Mouse (Mus musculus) layer of hippocampus, postnatal 10 days (tissue): ENCODE measurements around the gene Nav2. TPM values are rescaled to one million over a fixed set of nuclear protein-coding genes. Genes with fewer than 3 reads are reported as not detected.

Experiments
- DNase-seq, 2 experiments: peaks; one replicate each; pipeline ENCODE4 v3.0.0; 2021; ENCODE audit warnings: low spot score in 2 of 2
- total RNA-seq, 2 experiments: library from RNA; stranded (reverse); gene quantifications; 2 replicates each; pipeline ENCODE4 v1.2.3; 2021

Gene Nav2
- total RNA-seq, 2 experiments from 2014 or later, result 103 to 126 TPM

DNA sequence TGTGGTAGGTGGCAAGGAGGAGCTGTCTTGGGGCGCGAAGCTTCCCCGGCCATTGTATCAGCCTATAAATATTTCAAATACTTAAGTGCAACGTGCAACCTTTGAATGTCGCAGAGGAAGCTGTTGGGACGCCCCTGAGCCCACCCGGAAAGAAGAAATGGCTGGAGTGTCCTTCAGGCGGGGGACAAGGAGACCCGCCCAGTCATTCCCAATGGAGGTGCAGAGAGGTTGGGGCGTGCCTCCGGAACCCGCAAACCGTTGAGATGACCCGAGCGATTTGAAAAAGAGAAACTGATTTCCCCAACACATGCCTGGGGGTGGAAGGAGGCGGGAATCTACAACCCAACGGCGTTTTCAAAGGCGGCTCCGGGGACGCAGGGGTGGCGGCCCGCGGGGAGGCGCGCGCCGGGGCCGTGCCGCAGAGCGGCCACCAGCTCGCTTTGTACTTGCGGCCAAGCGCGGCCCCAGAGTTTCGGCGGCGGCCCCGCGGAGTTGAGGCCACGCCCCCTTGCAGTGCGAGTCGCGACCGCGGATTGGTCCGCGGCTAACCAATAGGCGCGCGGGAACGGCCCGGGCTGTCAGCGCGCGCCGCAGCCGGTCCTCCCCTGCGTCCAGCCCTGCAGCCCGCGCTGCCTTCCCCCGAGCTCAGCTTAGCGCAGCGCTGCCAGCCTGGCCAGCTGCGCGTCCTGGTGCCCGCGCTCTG is 337.2 kb downstream of the Nav2 start:
- DNase-seq, result peak; percentile 89 to 94

DNA sequence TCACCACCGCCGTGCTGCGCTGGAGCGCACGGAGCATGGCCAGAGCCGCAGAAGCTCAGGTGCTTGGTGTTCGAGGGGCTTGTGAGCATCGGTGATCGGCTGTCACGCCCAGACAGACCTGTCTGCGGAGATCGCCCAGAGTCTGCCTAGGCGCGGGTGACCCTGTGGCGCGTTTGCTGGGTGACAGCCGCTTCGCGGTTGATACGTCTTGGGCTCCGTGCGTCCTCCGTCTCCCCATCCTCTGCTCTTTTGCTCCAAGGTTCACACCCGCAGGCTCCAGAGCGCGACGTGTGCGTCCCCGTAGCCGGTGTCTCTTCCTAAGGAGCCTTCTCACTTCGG is 337.7 kb downstream of the Nav2 start:
- DNase-seq, result no peak

DNA sequence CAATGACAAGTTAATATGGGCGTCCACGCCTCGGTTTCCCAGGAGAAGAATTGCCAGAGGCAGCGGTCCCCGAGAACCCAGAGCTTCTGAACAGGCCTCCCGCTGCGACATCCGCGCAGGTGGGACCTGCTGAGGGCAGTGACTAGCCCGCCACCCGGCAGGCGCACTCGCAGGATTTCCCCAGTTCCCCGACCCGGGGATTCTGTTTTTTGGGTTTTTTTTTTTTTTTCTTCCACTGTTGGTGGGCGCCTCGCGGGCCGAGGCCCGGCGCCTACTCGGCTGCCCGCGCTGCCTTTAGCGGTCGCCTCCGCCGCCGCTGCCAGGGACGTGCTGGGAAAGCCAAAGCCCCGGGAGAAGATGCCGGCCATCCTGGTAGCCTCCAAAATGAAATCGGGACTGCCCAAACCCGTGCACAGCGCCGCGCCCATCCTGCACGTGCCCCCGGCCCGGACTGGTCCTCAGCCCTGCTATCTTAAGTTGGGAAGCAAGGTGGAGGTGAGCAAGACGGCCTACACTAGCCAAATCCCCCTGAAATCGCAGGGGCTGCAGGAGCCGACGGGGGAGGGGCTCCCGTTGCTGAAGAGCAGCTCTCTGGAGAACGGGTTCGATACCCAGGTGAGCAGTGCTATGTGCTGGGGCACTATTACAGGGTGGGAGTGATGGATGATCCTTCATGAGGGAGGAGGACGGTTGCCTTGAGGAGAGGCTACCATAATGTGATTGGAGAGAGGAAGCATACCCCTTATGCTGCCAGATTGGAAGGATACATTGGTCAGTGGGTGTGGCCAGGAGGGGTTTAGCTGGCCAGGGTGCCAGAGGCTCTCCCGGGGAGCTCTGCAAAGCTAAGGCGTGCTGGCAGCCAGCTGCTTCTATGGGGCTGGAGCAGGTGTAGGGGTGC is 338.3 kb downstream of the Nav2 start:
- peak; percentile 54 to 67 for DNase-seq

DNA sequence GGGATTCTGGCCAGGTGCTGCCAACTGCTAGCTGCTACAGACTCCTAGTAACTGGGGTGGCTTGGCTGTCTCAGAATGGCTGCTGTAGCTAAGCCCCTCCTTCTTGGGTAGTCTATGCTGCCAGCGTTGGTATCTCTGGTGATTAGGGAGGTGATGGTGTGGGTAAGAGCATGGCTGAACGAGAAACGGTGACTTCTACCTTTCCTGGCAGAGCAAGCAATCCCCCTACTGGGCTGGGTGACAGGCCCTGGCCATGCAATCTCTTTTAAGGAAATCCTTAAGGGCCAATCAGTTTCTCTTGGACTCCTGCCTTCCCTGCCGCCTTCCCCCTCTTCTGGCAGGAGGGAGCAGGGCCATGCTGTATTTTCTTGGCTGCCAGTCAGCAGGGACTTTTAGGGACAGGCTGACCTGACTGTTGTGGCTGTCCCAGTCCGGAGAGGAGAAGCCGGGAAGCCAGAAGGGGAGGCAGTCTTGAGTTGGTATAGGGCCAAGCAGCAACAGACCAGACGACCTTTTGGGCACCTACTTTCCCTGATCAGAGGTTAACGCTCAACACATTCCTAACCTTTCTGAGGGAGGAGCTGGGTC is 339.3 kb downstream of the Nav2 start:
- DNase-seq, result peak; percentile 67 to 76

- peak; percentile 60 to 65 for DNase-seq
Observed at GRCm38 (mm10) chr7:49248333-49249086, 340.0 kb downstream of the Nav2 start.

GRCm38 (mm10) chr7:49249462-49249861 is 340.9 kb downstream of the Nav2 start:
- no peak for DNase-seq

DNA sequence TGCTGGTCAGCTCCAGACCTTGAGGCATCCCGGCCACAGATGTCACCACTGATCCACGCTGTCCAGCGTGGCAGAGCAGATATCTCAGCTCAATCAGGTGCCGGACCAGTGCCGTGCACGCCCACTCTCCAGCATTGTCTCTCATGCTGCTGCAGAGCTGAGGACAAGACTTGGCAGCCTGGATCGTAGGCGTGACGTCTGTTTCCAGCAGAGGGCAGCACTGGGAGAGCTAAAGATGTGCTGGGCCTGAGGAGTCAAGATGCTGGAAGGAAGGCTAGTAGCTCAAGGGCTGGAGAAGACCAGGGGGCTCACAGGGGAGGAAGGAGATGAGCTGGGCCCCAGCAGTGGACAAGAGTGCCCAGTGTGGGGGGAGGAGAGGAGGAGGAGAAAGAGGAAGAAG is 341.5 kb downstream of the Nav2 start:
- DNase-seq, result peak; percentile 90 to 91

- no peak for DNase-seq
Observed at GRCm38 (mm10) chr7:49250581-49251307, 342.2 kb downstream of the Nav2 start.

- DNase-seq, result no peak
Observed at GRCm38 (mm10) chr7:49251308-49251638, 342.8 kb downstream of the Nav2 start.

- no peak for DNase-seq
Observed at GRCm38 (mm10) chr7:49252444-49252843, 343.9 kb downstream of the Nav2 start.

DNA sequence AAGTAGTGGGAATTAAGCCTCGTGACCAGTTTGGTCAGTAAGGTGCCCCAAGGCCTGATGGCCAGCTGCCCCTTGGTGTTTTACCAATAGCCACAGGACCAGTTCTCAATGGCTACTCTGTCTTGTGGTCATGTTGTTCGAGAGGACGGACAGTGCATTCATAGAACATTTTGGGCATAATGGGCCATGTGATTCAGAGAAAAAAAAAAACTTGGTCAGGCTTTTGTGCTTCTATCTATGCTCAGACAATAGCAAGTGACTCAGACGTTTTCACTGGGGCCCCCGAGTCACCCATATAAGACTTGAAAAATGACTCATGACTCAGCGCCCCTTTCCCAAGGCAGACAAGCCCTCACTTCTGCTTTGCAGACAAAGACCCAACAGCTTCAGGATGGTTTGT is 344.4 kb downstream of the Nav2 start:
- no peak for DNase-seq

- DNase-seq, result no peak
Observed at GRCm38 (mm10) chr7:49255053-49255452, 346.5 kb downstream of the Nav2 start.

GRCm38 (mm10) chr7:49257234-49257906 is 348.9 kb downstream of the Nav2 start:
- DNase-seq, result no peak

- DNase-seq, result no peak
Observed at GRCm38 (mm10) chr7:49258088-49258487, 349.6 kb downstream of the Nav2 start.

DNA sequence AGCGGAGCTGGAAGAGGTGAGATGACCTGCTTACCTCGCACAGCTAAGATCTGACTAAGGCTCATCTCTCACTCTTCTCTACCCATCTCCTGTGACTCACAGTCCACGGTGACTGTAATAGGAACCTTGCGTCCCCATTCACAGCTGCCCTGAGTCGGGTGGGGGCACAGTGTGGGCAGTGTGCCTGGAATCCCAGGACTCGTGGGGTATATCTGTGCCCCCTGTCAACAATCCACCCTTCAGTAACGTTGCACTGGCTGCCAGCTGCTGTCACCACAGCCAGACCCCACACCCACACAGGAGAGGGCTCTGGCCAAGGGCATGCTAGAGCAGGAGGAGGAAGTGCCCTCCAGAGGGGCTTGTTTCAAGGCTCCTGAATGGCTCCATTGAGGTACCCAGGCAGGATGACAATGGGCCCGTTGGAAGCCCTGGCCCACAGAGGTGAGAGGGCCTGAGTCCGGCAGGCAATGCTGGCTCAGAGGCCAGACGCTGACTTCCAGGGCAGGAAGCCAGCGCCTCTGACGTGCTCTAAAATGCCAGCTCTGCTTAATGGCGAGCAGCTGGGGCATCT is 353.5 kb downstream of the Nav2 start:
- DNase-seq, result no peak

DNA sequence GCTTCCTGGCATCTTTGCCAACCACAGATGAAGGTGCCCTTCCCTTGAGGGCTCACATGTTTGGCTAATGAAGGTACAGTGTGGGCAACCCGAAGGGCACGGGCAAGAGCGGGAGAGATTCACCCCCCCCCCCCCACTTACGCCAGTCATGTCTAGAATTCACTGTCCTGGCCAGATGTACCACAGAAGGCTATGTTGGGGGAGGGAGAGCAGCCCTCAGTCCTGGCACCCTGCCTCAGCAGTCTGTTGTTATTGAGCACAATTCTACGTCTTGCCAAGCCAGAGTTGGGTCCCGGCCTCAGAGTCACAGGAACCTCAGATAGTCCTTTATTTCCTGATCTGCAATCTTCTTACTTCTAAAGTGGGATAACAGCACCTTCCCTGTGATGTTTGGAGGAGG is 357.9 kb downstream of the Nav2 start:
- DNase-seq, result peak; percentile 68 to 78

- no peak for DNase-seq
Observed at GRCm38 (mm10) chr7:49267621-49268325, 359.3 kb downstream of the Nav2 start.

- no peak for DNase-seq
Observed at GRCm38 (mm10) chr7:49268401-49268921, 359.9 kb downstream of the Nav2 start.

GRCm38 (mm10) chr7:49270855-49271254 is 362.3 kb downstream of the Nav2 start:
- no peak for DNase-seq
